Mouse (Mus musculus) spleen, adult 2 months (tissue): ENCODE measurements at regions not wholly inside any gene's neighbourhood (a gene's known extent, or its start where the extent isn't known, plus 50 kb on each side); places are given as distances from the start of the nearest gene placed in this dataset.

Source experiments
- CTCF ChIP-seq: fragments of 200-500 bp; IDR thresholded peaks from 2 replicates; pipeline ENCODE4 v1.5.1; 2011; ENCODE audit warnings: mild to moderate bottlenecking, inconsistent platforms; ENCODE audit not compliant: insufficient read depth, insufficient read length, insufficient replicate concordance; ENCODE audit errors: extremely low read depth
- POLR2A ChIP-seq: fragments of 200-500 bp; IDR thresholded peaks from 2 replicates; pipeline ENCODE4 v1.6.1; 2011; ENCODE audit warnings: low read depth, low read length, inconsistent platforms

DNA sequence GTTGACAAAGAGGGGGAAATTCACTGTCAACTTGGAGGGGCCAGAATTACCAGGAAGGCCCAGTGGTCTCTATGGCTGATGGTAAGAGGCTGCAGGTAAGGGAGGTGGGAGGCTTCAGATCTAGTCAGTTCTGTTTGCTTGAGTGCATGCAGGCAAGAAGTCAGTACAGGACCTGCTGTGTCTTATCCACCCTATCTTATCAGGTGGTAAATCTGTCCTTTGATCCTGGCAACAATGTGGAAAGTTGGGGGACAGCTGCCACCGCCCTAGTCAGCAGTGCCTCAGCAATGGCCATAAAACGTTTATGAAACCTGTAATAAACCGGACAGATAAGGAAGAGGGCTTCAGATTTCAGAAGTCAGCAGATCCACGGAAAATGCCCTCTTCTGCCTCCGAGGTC is 97.9 kb upstream of the Gpr12 start:
- no peak for TF ChIP-seq CTCF
- no peak for TF ChIP-seq POLR2A
